Mouse (Mus musculus) spleen, postnatal 36 days (tissue): ENCODE measurements around the gene Plagl1.

Experiments used
- DNase-seq, 2 experiments: peaks; one replicate each; pipeline ENCODE4 v3.0.0; 2022; ENCODE audit warnings: low spot score in 2 of 2, mixed read lengths in 1 of 2

Plagl1 gene

GRCm38 (mm10) chr10:13090596-13091424 lies 30.5 kb downstream of the Plagl1 start:
- peak in 1 of 2 experiments; percentile 3 for DNase-seq

- no peak for DNase-seq
Measured at GRCm38 (mm10) chr10:13092996-13093395, 32.7 kb downstream of the Plagl1 start.

DNA sequence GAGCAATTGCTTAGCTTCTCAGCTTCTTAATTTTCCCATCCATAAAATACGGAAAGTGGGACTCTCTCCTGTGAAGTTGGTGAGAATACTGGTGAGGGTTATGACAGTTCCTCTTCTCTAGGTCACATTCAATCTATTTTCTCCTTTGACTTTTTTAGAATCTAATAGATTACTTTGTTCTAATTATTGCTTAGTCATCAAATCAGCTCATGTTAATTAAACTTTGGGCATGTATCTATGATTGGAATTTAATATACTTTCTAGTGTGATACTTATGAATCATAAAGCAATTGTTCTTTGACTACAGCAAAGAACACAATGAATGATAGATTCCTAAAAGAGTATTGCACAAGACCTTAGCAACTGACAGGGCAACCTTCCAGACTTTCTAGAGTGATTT lies 38.6 kb downstream of the Plagl1 start:
- no peak for DNase-seq

GRCm38 (mm10) chr10:13100061-13100648 lies 39.9 kb downstream of the Plagl1 start:
- no peak for DNase-seq

- no peak for DNase-seq
Measured at GRCm38 (mm10) chr10:13102360-13102759, 42.1 kb downstream of the Plagl1 start.

DNA sequence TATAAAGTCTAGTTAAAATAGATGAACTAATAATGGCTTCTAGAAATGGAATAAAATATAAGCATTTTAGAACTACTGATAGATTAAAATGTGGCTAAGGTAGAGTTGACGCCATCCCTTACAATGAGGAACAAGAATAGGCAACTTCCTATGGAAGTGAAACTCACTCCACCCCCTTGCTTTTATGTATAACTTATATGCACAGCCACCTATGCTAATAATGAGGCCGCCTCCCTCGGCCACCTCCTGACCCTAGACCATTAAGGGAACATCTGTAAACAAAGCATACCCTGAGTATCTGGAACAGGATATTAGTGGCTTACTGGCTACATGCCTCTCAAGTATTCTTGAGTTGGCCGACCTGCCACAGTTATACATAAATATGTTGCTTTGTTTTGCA lies 43.5 kb downstream of the Plagl1 start:
- peak; percentile 15 to 25 for DNase-seq

DNA sequence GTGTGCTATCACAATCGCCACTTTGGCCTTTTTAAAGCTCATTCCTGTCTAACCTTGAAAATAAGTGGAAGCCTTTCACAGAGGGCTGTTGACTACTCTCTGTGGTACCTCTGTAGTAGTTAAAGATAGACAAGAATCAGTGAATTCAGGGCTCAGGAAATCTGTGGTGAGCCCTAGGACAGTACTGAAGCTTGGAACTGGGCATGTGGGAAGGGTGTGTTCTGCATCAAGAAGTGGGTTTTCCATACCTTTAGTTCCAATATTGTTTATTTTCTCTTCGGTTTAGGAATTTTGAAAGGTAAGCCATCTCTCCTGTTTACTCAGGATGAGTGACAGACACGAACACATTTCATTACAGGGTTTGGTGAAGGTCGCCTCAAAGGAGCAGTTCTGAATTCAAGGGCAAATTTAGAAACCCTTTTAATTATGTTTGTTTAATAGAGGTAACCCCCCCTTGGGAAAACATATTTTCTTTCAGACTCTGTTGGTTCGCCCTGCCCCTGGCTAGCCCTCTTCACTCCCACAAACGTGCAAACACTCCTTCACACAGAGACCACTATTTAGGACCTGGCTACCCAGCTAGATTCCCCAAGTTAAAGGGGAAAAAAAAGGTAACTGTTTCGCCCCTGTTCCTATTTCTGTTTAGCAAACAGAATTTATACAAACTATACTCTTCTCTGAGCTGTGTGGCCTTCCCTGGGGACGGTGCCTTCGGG lies 46.8 kb downstream of the Plagl1 start:
- no peak for DNase-seq

- DNase-seq: no peak
Measured at GRCm38 (mm10) chr10:13108021-13108548, 47.8 kb downstream of the Plagl1 start.

GRCm38 (mm10) chr10:13108847-13109246 lies 48.5 kb downstream of the Plagl1 start:
- DNase-seq: no peak

- DNase-seq: no peak
Measured at GRCm38 (mm10) chr10:13109781-13110180, 49.5 kb downstream of the Plagl1 start.

DNA sequence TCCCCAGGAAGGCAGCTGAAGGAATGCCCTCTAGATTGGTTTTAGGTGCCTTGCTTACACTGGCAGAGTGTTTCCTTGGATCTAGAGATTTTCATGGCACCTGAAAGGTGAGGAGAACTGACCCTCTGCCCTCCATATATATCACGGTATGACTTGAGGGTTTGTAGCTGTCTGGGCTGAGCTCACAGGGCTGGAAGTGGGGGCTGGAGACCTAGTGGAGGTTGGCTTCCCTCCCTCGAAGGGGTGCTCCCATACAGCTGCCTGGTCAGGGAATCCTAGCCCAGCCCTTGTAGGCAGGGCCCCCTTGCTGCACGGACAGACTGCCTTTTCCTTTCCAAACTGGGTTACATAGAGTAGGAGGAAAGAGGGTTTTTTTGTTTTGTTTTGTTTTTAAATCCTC lies 52.5 kb downstream of the Plagl1 start:
- DNase-seq: no peak

DNA sequence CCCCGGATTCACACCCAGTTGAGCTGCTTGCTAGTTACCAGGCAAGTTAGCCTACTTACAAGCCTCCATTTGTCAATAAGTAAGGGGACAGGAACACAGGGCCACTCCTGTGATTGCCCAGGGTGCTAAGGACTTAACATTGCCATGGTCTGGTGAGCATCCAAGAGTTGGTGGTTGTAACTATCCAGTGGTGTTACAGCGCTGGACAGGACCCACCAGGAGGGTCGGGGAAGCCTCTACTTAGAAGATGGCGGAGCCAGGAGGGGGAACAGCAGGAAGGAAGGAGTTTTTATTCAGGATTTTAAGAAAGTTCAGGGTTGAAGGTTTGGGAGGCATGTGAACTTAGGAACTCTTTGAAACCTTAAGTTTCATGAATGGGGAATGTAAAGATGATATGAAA lies 53.3 kb downstream of the Plagl1 start:
- no peak for DNase-seq

DNA sequence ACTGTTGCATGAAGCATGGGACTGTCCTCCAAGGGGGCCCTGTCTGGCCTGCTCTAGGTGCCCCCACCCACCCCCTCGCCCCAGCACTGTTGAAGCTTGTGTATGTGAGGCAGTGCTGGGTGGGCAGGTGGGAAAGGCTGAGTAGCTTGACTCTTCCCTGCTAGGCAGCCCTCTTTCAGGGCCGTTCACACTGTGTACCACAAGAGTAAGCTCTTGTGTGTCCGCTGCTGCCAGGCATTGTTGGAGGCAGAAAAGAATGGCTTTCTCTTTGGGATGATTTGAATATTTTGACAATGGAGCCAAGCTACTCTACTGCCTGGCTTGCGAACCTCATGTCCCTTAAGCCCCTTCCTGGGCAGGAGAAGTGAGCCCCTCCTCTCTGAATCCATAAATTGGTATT lies 54.7 kb downstream of the Plagl1 start:
- DNase-seq: no peak

- DNase-seq: no peak
Measured at GRCm38 (mm10) chr10:13116706-13117665, 56.7 kb downstream of the Plagl1 start.

GRCm38 (mm10) chr10:13118024-13118769 lies 57.9 kb downstream of the Plagl1 start:
- no peak for DNase-seq

GRCm38 (mm10) chr10:13118770-13119102 lies 58.4 kb downstream of the Plagl1 start:
- no peak for DNase-seq

GRCm38 (mm10) chr10:13119300-13119699 lies 59.0 kb downstream of the Plagl1 start:
- no peak for DNase-seq

- no peak for DNase-seq
Measured at GRCm38 (mm10) chr10:13125811-13126210, 65.5 kb downstream of the Plagl1 start.

- DNase-seq: peak in 1 of 2 experiments; percentile 2
Measured at GRCm38 (mm10) chr10:13127335-13127734, 67.0 kb downstream of the Plagl1 start.

DNA sequence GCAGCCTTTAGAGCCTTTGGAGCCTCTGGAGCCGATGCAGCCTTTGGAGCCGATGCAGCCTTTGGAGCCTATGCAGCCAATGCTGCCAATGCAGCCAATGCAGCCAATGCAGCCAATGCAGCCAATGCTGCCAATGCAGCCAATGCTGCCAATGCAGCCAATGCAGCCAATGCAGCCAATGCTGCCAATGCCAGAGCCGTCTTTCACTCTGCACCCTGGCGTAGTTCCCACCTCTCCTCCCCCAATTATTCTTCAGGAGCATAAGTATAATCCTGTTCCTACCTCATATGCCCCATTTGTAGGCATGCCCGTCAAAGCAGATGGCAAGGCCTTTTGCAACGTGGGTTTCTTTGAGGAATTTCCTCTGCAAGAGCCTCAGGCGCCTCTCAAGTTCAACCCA lies 67.6 kb downstream of the Plagl1 start:
- DNase-seq: no peak

- no peak for DNase-seq
Measured at GRCm38 (mm10) chr10:13133850-13134249, 73.5 kb downstream of the Plagl1 start.
